Mouse (Mus musculus) lung, adult 10 weeks (tissue): Measurements from ENCODE around the gene Ror1. TPM values are rescaled to one million over a fixed set of nuclear protein-coding genes. Genes with fewer than 3 reads are reported as not detected.

ENCODE experiments used
- polyA plus RNA-seq: library from polyadenylated mRNA; stranded (reverse); fragments of 350-450 nt; fragmentation: Illumina TruSeq; extraction: RNeasy Lipid Tissue Mini Kit (QIAGEN cat#74804); gene quantifications from one replicate; pipeline ENCODE4 v1.2.3, GENCODE M21; 2014; ENCODE audit warnings: low read depth, low replicate concordance; ENCODE audit not compliant: insufficient read depth

Ror1 gene
- 1.2 TPM for polyA plus RNA-seq

GRCm38 (mm10) chr4:100095685-100096595 is at the start of gene Ror1:
Gene Ror1, plus strand, starts transcription at chr4:100095791.

GRCm38 (mm10) chr4:100478592-100479321 is 383.2 kb downstream of the Ror1 start, which contains the start of gene Ube2u:
Gene Ube2u, plus strand, starts transcription at chr4:100478849.

Other genes starting within 250 kb of the Ror1 start
- 23.7 TPM for gene Pgm1, start 166.4 kb upstream of the Ror1 start, polyA plus RNA-seq
- gene Itgb3bp, start 166.0 kb upstream of the Ror1 start, polyA plus RNA-seq = 7.2 TPM